Mouse (Mus musculus): Measurements from ENCODE around the gene Nyap2. TPM values are rescaled to one million over a fixed set of nuclear protein-coding genes. Genes with fewer than 3 reads are reported as not detected.

Nyap2 gene
- polyA plus RNA-seq, 1 experiment from 2014 or later, result 0.50 TPM

DNA sequence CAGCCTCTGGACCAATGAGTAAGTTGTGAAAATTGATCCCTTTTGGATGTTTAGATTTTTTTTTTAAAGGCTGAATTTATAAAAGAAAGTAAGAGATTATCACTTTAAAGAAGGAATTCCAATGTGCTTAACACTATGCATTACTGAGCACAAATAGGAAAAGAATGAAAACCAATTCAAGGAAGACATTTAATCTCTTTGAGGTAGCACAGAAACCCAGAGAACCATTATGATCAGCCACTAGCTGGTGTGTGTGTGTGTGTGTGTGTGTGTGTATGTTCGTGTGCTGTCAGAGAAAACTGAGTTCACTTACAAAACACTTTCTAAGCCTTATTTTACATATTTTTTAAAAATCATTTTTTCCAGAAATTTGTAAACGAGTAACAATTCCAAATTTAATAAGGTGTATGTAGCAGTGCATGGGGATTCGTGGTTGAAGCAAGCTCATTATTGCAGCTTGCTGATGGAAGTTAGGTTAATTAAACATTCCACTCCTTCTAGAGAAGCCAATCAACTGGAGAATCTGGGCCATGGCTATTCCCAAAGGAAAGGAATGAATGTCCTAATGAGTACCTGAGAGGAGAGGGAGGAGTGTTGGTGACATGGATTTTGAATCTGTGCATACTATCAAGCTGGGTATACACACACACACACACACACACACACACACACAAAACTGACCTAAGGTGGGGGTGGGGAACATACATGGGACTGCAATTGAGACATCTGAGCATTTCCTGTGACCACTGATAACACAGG is 171.9 kb downstream of the Nyap2 start:
- H3K9me3 ChIP-seq (replicated peaks; ENCODE audit: control insufficient read depth, low read length), result no peaks in the 10 kb centered on the region
- H3K9ac ChIP-seq (ENCODE audit: low read length), result no peak overlapping the region
- WGBS, result 83% methylated on average over 3 of the region's 3 CpGs
- H3K4me2 ChIP-seq (ENCODE audit: low read depth, low read length), result no peak overlapping the region
- H3K27me3 ChIP-seq (ENCODE audit: control insufficient read depth, insufficient read depth, low read length), result no peaks in the 10 kb centered on the region
- H3K36me3 ChIP-seq (ENCODE audit: control insufficient read depth, insufficient read depth, low read length), result no peaks in the 10 kb centered on the region
- H3K4me1 ChIP-seq (ENCODE audit: control insufficient read depth, insufficient read depth, low read length), result no peaks in the 10 kb centered on the region
- no peak overlapping the region for H3K27ac ChIP-seq (ENCODE audit: low read length)
- no peak for ATAC-seq (ENCODE audit: insufficient read depth, low FRiP score)
- no peak overlapping the region for H3K4me3 ChIP-seq (replicated peaks; ENCODE audit: low read length)

DNA sequence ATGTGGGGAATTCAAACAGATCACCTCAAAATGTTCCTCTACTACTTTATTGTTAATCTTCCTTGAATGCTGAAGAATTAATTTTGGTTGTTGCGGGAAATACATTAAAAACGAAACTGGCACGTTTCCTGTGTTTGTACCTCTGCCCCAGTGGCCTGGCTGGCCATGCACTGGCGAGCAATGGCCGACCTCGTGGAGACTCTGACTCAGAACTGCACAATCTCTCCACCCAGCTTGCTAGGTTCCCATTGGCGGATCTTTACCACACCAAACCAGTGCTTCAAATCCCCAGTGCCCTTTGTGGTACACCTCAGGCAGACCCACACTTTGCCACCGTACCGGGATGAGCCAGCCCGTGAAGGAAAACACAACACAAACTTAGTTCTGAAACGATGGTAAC is 173.3 kb downstream of the Nyap2 start:
- no peaks in the 10 kb centered on the region for H3K36me3 ChIP-seq (ENCODE audit: control insufficient read depth, insufficient read depth, low read length)
- no peak for ATAC-seq (ENCODE audit: insufficient read depth, low FRiP score)

DNA sequence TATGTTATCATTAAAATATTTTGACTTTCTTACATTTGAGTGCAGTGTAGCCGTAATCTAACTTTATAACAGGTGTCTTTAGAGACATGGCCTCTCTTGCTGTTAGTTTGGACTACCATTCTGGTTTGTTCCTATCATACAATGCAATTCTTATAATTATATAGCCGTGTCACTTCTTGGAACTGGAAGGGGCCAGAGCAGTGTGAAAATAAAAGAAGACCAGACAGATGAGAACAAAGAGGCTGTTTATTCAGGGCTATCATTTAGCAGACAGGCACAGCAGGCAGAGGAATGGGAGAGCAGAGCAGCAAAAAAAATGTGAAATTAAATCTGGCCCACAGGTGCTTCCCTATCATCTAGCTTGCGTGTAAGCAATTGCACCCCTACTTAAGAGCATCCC is 189.7 kb downstream of the Nyap2 start:
- no peaks in the 10 kb centered on the region for H3K9me3 ChIP-seq (replicated peaks; ENCODE audit: control insufficient read depth, low read length)
- H3K4me1 ChIP-seq (ENCODE audit: control insufficient read depth, insufficient read depth, low read length), result no peaks in the 10 kb centered on the region
- no peak overlapping the region for H3K9ac ChIP-seq (ENCODE audit: low read length)
- 59% methylated on average over 3 of the region's 3 CpGs for WGBS
- ATAC-seq (ENCODE audit: insufficient read depth, low FRiP score), result no peak
- H3K4me3 ChIP-seq (replicated peaks; ENCODE audit: low read length), result no peak overlapping the region
- H3K36me3 ChIP-seq (ENCODE audit: control insufficient read depth, insufficient read depth, low read length), result no peaks in the 10 kb centered on the region
- no peak overlapping the region for H3K27ac ChIP-seq (ENCODE audit: low read length)
- no peak overlapping the region for H3K4me2 ChIP-seq (ENCODE audit: low read depth, low read length)
- H3K27me3 ChIP-seq (ENCODE audit: control insufficient read depth, insufficient read depth, low read length), result no peaks in the 10 kb centered on the region

More for the DNA sequence above, 173.3 kb downstream of the Nyap2 start:
- no peak overlapping the region for H3K27ac ChIP-seq (ENCODE audit: low read length)
- no peak overlapping the region for H3K4me2 ChIP-seq (ENCODE audit: low read depth, low read length)
- no peaks in the 10 kb centered on the region for H3K4me1 ChIP-seq (ENCODE audit: control insufficient read depth, insufficient read depth, low read length)
- no peaks in the 10 kb centered on the region for H3K9me3 ChIP-seq (replicated peaks; ENCODE audit: control insufficient read depth, low read length)
- WGBS, result 91% methylated on average over 11 of the region's 11 CpGs
- no peak overlapping the region for H3K4me3 ChIP-seq (replicated peaks; ENCODE audit: low read length)
- H3K9ac ChIP-seq (ENCODE audit: low read length), result no peak overlapping the region
- H3K27me3 ChIP-seq (ENCODE audit: control insufficient read depth, insufficient read depth, low read length), result no peaks in the 10 kb centered on the region

DNA sequence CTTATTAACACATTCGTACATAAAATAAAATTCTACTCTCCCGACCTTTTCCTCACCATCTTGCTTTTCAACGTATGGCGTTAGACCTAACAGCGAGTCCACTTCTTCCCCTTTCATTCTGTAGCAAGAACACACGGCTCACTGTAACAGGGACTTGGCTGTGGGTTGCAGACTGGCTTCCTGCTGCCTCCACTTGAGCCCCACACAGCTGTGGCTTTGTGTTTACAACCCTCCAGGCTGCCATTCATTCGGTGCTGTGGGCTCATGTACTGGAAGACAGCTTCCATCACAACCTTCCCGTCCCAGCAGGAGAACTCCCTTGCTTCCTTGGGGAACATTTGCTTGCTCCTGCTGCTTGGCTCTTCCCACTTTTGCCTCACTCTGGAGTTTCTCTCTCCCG is 204.2 kb downstream of the Nyap2 start:
- 49% methylated on average over 9 of the region's 9 CpGs for WGBS
- H3K27ac ChIP-seq (ENCODE audit: low read length), result no peak overlapping the region
- no peak overlapping the region for H3K9ac ChIP-seq (ENCODE audit: low read length)
- H3K9me3 ChIP-seq (replicated peaks; ENCODE audit: control insufficient read depth, low read length), result no peaks in the 10 kb centered on the region
- H3K36me3 ChIP-seq (ENCODE audit: control insufficient read depth, insufficient read depth, low read length), result no peaks in the 10 kb centered on the region
- H3K27me3 ChIP-seq (ENCODE audit: control insufficient read depth, insufficient read depth, low read length), result no peaks in the 10 kb centered on the region
- H3K4me3 ChIP-seq (replicated peaks; ENCODE audit: low read length), result no peak overlapping the region
- ATAC-seq (ENCODE audit: insufficient read depth, low FRiP score), result no peak
- H3K4me1 ChIP-seq (ENCODE audit: control insufficient read depth, insufficient read depth, low read length), result no peaks in the 10 kb centered on the region
- H3K4me2 ChIP-seq (ENCODE audit: low read depth, low read length), result no peak overlapping the region

DNA sequence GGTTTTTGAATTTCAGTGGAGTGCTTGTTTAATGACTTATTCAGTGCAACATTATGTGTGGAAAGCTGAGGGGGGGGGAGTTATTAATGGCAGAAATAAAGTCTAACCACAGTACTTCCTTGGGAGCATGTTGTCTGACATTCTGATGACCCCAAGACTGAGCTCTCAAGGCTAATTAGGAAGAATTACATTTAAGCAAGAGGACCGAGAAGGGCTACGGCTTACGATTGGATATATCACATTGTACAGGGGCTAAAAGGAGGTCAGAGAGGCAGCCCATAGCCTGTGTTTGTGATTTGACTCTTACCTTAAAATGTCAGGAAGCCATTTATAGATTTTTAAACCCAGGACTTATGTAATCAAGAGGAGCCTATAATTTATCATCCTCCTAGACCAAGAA is 208.9 kb downstream of the Nyap2 start:
- Histone ChIP-seq H3K27ac (ENCODE audit: low read length) (no peak overlapping the region), H3K9ac (ENCODE audit: low read length) (no peak overlapping the region), H3K9me3 (replicated peaks; ENCODE audit: control insufficient read depth, low read length) (no peaks in the 10 kb centered on the region), H3K4me1 (ENCODE audit: control insufficient read depth, insufficient read depth, low read length) (no peaks in the 10 kb centered on the region), H3K36me3 (ENCODE audit: control insufficient read depth, insufficient read depth, low read length) (no peaks in the 10 kb centered on the region), H3K4me3 (replicated peaks; ENCODE audit: low read length) (no peak overlapping the region), H3K4me2 (ENCODE audit: low read depth, low read length) (no peak overlapping the region), H3K27me3 (ENCODE audit: control insufficient read depth, insufficient read depth, low read length) (no peaks in the 10 kb centered on the region)
- 63% methylated on average over 3 of the region's 3 CpGs for WGBS
- no peak for ATAC-seq (ENCODE audit: insufficient read depth, low FRiP score)

DNA sequence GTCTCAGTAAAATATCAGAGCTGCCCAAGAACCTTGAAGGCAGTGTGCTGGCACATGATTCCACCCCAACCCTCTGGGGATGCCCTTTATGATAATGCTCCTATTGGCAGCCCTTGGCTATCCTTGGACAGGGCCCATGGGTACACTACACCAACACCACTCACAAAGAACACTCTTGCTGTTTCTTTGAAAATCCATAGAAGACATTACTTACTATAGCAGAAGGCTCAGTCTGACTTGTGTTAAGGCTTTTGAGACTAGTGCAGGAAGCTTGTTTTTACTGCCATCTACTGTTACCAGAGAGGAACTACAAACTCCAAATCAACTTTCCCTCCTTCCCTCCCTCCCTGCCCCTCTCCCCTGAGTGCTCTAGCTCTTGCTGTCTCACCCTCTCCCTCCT is 210.3 kb downstream of the Nyap2 start:
- H3K36me3 ChIP-seq (ENCODE audit: control insufficient read depth, insufficient read depth, low read length), result no peaks in the 10 kb centered on the region
- no peak overlapping the region for H3K9ac ChIP-seq (ENCODE audit: low read length)
- H3K27ac ChIP-seq (ENCODE audit: low read length), result no peak overlapping the region
- H3K4me3 ChIP-seq (replicated peaks; ENCODE audit: low read length), result no peak overlapping the region
- no peaks in the 10 kb centered on the region for H3K27me3 ChIP-seq (ENCODE audit: control insufficient read depth, insufficient read depth, low read length)
- H3K9me3 ChIP-seq (replicated peaks; ENCODE audit: control insufficient read depth, low read length), result no peaks in the 10 kb centered on the region
- ATAC-seq (ENCODE audit: insufficient read depth, low FRiP score), result no peak
- no peak overlapping the region for H3K4me2 ChIP-seq (ENCODE audit: low read depth, low read length)
- no peaks in the 10 kb centered on the region for H3K4me1 ChIP-seq (ENCODE audit: control insufficient read depth, insufficient read depth, low read length)

DNA sequence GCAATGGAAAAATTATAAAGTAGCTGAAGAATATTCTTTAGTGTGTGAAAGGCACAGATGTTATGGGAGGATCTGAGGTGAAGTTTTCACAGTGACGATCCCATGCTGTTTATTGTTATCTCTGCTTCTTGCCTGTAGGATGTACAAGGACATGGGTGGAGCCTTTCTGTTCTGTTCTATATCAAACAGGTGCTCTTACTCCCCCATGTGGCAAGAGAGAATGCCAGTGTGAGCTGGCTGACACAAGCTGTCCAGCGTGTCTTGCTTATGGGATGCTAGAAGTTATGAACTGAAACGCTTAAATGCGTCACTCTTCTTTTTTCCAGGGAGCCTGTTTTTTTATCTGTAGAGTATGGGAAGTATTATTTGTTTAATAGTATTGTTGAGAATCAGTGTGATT is 224.0 kb downstream of the Nyap2 start:
- Histone ChIP-seq H3K4me3 (replicated peaks; ENCODE audit: low read length) (no peak overlapping the region), H3K9me3 (replicated peaks; ENCODE audit: control insufficient read depth, low read length) (no peaks in the 10 kb centered on the region), H3K9ac (ENCODE audit: low read length) (no peak overlapping the region), H3K27me3 (ENCODE audit: control insufficient read depth, insufficient read depth, low read length) (no peaks in the 10 kb centered on the region), H3K4me2 (ENCODE audit: low read depth, low read length) (no peak overlapping the region), H3K36me3 (ENCODE audit: control insufficient read depth, insufficient read depth, low read length) (no peaks in the 10 kb centered on the region), H3K27ac (ENCODE audit: low read length) (no peak overlapping the region), H3K4me1 (ENCODE audit: control insufficient read depth, insufficient read depth, low read length) (no peaks in the 10 kb centered on the region)
- 44% methylated on average over 4 of the region's 4 CpGs for WGBS
- ATAC-seq (ENCODE audit: insufficient read depth, low FRiP score), result no peak

DNA sequence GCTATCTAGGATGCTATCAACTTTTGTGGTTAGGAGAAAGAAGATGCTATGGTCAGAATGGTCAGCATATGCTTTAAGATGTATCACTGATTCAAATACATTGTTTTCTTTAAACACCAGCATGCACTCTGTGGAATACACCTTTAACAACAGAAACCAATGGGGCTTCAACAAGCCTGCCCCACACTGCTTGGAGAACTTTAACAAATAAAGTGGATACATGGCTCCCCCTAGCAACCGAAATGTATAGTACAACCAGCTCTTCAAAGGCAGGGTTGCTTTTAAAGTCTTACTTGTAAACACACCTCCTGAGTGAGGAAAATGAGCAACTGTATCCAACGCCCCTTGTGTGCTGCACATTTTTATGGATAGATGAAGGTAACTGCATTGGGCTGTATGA is 224.9 kb downstream of the Nyap2 start:
- Histone ChIP-seq H3K4me1 (ENCODE audit: control insufficient read depth, insufficient read depth, low read length) (no peaks in the 10 kb centered on the region), H3K27ac (ENCODE audit: low read length) (no peak overlapping the region), H3K27me3 (ENCODE audit: control insufficient read depth, insufficient read depth, low read length) (no peaks in the 10 kb centered on the region), H3K4me3 (replicated peaks; ENCODE audit: low read length) (no peak overlapping the region), H3K36me3 (ENCODE audit: control insufficient read depth, insufficient read depth, low read length) (no peaks in the 10 kb centered on the region), H3K4me2 (ENCODE audit: low read depth, low read length) (no peak overlapping the region), H3K9me3 (replicated peaks; ENCODE audit: control insufficient read depth, low read length) (no peaks in the 10 kb centered on the region), H3K9ac (ENCODE audit: low read length) (no peak overlapping the region)
- 1% methylated on average over 2 of the region's 2 CpGs for WGBS
- no peak for ATAC-seq (ENCODE audit: insufficient read depth, low FRiP score)

DNA sequence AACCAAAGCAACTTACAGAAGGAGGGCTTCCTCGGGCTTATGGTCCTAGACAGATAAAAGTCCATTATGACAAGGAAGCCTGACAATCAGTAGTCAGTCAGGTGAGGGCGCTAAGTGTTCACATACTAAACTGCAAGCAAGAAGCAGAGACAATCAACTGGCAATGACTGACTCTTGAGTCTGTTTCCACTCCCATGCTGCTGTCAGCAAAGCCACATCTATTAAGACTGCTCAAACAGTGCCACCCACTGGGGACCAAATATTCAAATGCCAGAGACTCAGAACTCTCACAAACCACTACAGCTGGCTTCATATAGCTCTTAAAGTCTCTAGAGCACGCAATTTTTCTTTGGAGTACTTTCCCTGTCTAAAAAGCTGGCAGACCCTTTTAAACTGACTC is 226.6 kb downstream of the Nyap2 start:
- Histone ChIP-seq H3K4me3 (replicated peaks; ENCODE audit: low read length) (no peak overlapping the region), H3K9ac (ENCODE audit: low read length) (no peak overlapping the region), H3K27ac (ENCODE audit: low read length) (no peak overlapping the region), H3K36me3 (ENCODE audit: control insufficient read depth, insufficient read depth, low read length) (no peaks in the 10 kb centered on the region), H3K4me1 (ENCODE audit: control insufficient read depth, insufficient read depth, low read length) (no peaks in the 10 kb centered on the region), H3K9me3 (replicated peaks; ENCODE audit: control insufficient read depth, low read length) (no peaks in the 10 kb centered on the region), H3K4me2 (ENCODE audit: low read depth, low read length) (no peak overlapping the region), H3K27me3 (ENCODE audit: control insufficient read depth, insufficient read depth, low read length) (no peaks in the 10 kb centered on the region)
- WGBS, result 49% methylated on average over 3 of the region's 3 CpGs
- ATAC-seq (ENCODE audit: insufficient read depth, low FRiP score), result no peak
